Mouse (Mus musculus) retina, postnatal 7 days (tissue): ENCODE measurements at regions not wholly inside any gene's neighbourhood (a gene's known extent, or its start where the extent isn't known, plus 50 kb on each side); places are given as distances from the start of the nearest gene placed in this dataset.
A peak's percentile ranks its signal among the peaks of the same experiment; 100 is the strongest.

ENCODE experiments used
- DNase-seq: peaks from one replicate; pipeline ENCODE4 v3.0.0-alpha.2; 2012; ENCODE audit warnings: low read depth, low spot score

GRCm38 (mm10) chr7:70834787-70835461 lies 468.4 kb upstream of the Nr2f2 start:
- DNase-seq, result no peak

GRCm38 (mm10) chr7:70828486-70829195 lies 462.1 kb upstream of the Nr2f2 start:
- DNase-seq, result no peak

GRCm38 (mm10) chr7:70826074-70826473 lies 459.5 kb upstream of the Nr2f2 start:
- no peak for DNase-seq

- DNase-seq, result no peak
These were observed 456.5 kb upstream of the Nr2f2 start for GRCm38 (mm10) chr7:70823020-70823419.

GRCm38 (mm10) chr7:70822310-70822821 lies 455.8 kb upstream of the Nr2f2 start:
- peak; percentile 4 for DNase-seq

GRCm38 (mm10) chr7:70821861-70822260 lies 455.3 kb upstream of the Nr2f2 start:
- DNase-seq, result no peak

- DNase-seq, result no peak
These were observed 450.9 kb upstream of the Nr2f2 start for GRCm38 (mm10) chr7:70817347-70817913.

GRCm38 (mm10) chr7:70814391-70814790 lies 447.9 kb upstream of the Nr2f2 start:
- DNase-seq, result no peak

GRCm38 (mm10) chr7:70813101-70813500 lies 446.6 kb upstream of the Nr2f2 start:
- DNase-seq, result no peak

GRCm38 (mm10) chr7:70810411-70811090 lies 444.0 kb upstream of the Nr2f2 start:
- DNase-seq, result no peak

GRCm38 (mm10) chr7:70804281-70804680 lies 437.7 kb upstream of the Nr2f2 start:
- no peak for DNase-seq

GRCm38 (mm10) chr7:70799976-70800375 lies 433.4 kb upstream of the Nr2f2 start:
- DNase-seq, result no peak

- DNase-seq, result no peak
These were observed 432.7 kb upstream of the Nr2f2 start for GRCm38 (mm10) chr7:70799031-70799766.

GRCm38 (mm10) chr7:70796038-70796760 lies 429.7 kb upstream of the Nr2f2 start:
- DNase-seq, result no peak

GRCm38 (mm10) chr7:70788902-70789796 lies 422.6 kb upstream of the Nr2f2 start:
- no peak for DNase-seq

- no peak for DNase-seq
These were observed 421.4 kb upstream of the Nr2f2 start for GRCm38 (mm10) chr7:70787966-70788365.

GRCm38 (mm10) chr7:70780742-70781332 lies 414.3 kb upstream of the Nr2f2 start:
- no peak for DNase-seq

GRCm38 (mm10) chr7:70777763-70778162 lies 411.2 kb upstream of the Nr2f2 start:
- DNase-seq, result no peak

GRCm38 (mm10) chr7:70769655-70770054 lies 403.1 kb upstream of the Nr2f2 start:
- no peak for DNase-seq
